Mouse (Mus musculus) hindbrain, postnatal 0 days (tissue): ENCODE data around the gene Morf4l1. TPM values are rescaled to one million over a fixed set of nuclear protein-coding genes. Genes with fewer than 3 reads are reported as not detected.

Experiments
- ATAC-seq: fragments of 200-750 bp; cut with Nextera tagmentation; 2 replicates; pipeline ENCODE4 v1.8.0; 2017; ENCODE audit warnings: mild to moderate bottlenecking, moderate TSS enrichment, moderate library complexity
- DNase-seq: peaks from one replicate; pipeline ENCODE4 v3.0.0-alpha.2; 2015; ENCODE audit warnings: low spot score
- H3K27ac ChIP-seq: fragments of 300-500 bp; sonication (generic); 2 replicates; pipeline ENCODE4 v1.5.1; 2014; ENCODE audit warnings: mild to moderate bottlenecking
- H3K27me3 ChIP-seq: fragments of 300-500 bp; sonication (generic); 2 replicates; pipeline ENCODE4 v1.6.1; 2014; ENCODE audit warnings: low read length, mixed read lengths; ENCODE audit not compliant: insufficient read depth
- H3K36me3 ChIP-seq: fragments of 300-500 bp; sonication (generic); 2 replicates; pipeline ENCODE4 v1.6.1; 2014; ENCODE audit warnings: low read length, mixed read lengths; ENCODE audit not compliant: insufficient read depth
- H3K4me1 ChIP-seq: fragments of 300-500 bp; sonication (generic); 2 replicates; pipeline ENCODE4 v1.6.1; 2014; ENCODE audit warnings: antibody characterized with exemption, low read length, mixed read lengths; ENCODE audit not compliant: insufficient read depth
- H3K4me2 ChIP-seq: fragments of 300-500 bp; sonication (generic); 2 replicates; pipeline ENCODE4 v1.6.1; 2014; ENCODE audit warnings: low read depth, mild to moderate bottlenecking, low read length, moderate library complexity, mixed read lengths
- H3K4me3 ChIP-seq: fragments of 300-500 bp; sonication (generic); 2 replicates; pipeline ENCODE4 v1.5.1; 2014; ENCODE audit warnings: low read length
- H3K9ac ChIP-seq: fragments of 300-500 bp; sonication (generic); replicated peaks from 2 replicates; pipeline ENCODE4 v1.6.1; 2014; ENCODE audit warnings: mild to moderate bottlenecking, low read length, moderate library complexity, mixed read lengths
- H3K9me3 ChIP-seq: fragments of 300-500 bp; sonication (generic); 2 replicates; pipeline ENCODE4 v1.6.1; 2016; ENCODE audit warnings: low read length, mixed read lengths
- CTCF ChIP-seq: IDR thresholded peaks from 2 replicates; pipeline ENCODE4 v1.5.1; 2016; ENCODE audit warnings: antibody characterized with exemption, control low read depth, low read depth
- WGBS: fragments of 180-500 bp; shearing (Covaris S2); extraction: QIAGEN DNeasy Blood & Tissue Kit; methylation state at CpG from one replicate; pipeline ENCODE4 v1.1.7; 2014; 5-methylcytosine and 5-hydroxymethylcytosine counted together
- polyA plus RNA-seq: library from polyadenylated mRNA; unstranded; fragments of >200 nt; fragmentation: Nextera tagmentation; extraction: Ambion mirVana; gene quantifications from 2 replicates; pipeline ENCODE4 v1.2.1, GENCODE M21; 2015
- total RNA-seq: library from RNA; depleted of rRNA; stranded (reverse); fragments of >200 nt; gene quantifications from 2 replicates; pipeline ENCODE4 v1.2.3, GENCODE M21; 2014

Morf4l1 gene
- total and polyA plus RNA-seq, 2 experiments from 2014 or later, result 179 to 527 TPM

- Histone ChIP-seq H3K4me1 (no peaks in the 10 kb centered on the region), H3K4me2 (peak overlapping the region; percentile 79), H3K9me3 (no peaks in the 10 kb centered on the region), H3K27me3 (no peaks in the 10 kb centered on the region), H3K27ac (peak overlapping the region; percentile 100), H3K36me3 (no peaks in the 10 kb centered on the region), H3K4me3 (peak overlapping the region; percentile 94), H3K9ac (peak overlapping the region; percentile 70)
- DNase-seq (no peak), ATAC-seq (no peak)
- TF ChIP-seq CTCF, result no peak
Measured at GRCm38 (mm10) chr9:90115308-90115700, 730 bp upstream of the Morf4l1 start.

DNA sequence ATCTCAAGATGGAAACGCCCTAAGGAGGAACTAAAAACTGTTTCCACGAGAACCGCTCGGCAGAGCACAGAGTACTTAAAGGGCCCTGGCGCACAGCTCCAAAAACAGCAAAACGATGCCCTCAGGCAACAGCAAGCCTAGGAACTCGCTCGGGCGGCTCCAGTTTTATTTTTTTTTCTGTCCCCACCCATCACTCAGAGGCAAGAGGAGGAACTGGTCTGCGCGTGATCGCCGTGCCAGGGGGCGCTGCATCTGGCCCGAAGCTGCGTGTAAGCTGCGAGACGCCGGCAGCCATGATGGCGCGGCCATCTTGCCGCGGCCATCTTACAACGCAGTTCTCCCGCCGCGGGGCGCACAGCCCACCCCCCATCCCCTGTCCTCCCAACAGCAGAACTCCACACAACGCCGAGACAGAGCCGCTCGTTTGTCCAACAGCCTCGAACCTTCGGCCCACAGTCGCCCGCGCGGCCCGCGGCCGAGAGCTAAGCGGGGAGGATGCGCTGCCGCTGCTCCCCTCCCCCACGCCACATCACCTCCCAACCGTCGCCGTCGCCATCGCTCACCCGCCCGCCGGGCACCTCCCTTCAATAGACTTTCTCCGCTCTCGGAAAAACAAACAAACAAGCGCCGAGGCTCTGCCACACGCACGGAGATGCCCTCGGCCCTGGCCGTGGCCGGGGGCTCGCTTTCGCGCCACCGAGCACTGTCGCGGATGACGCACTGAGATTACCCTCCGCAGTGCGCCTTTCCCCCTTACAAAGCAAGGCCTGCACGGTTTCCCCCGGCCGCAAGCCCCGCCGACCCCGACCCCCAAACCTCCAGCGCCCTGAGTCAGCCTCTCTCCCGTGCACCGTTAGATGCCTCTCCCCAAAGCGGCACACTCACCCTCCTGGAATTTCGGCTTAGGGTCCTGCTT, 665 bp downstream of the Morf4l1 start:
- under 1% methylated on average over 80 of the region's 82 CpGs for WGBS
- ATAC-seq (peak; percentile 67), DNase-seq (peak; percentile 92)
- no peaks in the 10 kb centered on the region for H3K27me3 ChIP-seq
- H3K9me3 ChIP-seq, result no peaks in the 10 kb centered on the region
- H3K4me2 ChIP-seq, result peak overlapping the region; percentile 82
- peak; percentile 81 for TF ChIP-seq CTCF
- H3K36me3 ChIP-seq, result no peaks in the 10 kb centered on the region
- H3K4me1 ChIP-seq, result no peaks in the 10 kb centered on the region
- H3K9ac ChIP-seq, result peak overlapping the region; percentile 98
- peak overlapping the region; percentile 94 for H3K4me3 ChIP-seq
- H3K27ac ChIP-seq, result peak overlapping the region; percentile 100

DNA sequence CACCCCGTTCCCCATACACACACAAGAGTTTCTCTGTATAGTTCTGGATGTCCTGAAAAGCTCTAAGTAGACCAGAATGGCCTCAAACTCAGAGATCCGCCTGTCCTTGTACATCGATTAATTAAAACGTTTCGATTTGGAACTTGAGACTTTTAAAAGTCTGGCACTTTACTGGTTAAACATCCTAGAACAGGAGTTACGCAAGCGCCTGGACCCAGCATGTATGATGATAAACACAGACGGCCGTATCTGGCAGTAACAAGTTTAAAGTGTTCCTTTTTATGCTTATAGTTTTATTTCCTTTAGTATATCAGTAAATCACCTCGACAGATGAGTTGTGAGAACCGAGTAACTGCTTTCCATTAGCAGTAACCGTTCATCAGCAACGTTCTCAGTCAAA, 1.4 kb downstream of the Morf4l1 start:
- Histone ChIP-seq H3K27me3 (no peaks in the 10 kb centered on the region), H3K27ac (peak overlapping the region; percentile 100), H3K36me3 (no peaks in the 10 kb centered on the region), H3K9ac (peak overlapping the region; percentile 98), H3K4me2 (peak overlapping the region; percentile 82), H3K4me1 (no peaks in the 10 kb centered on the region), H3K4me3 (peak overlapping the region; percentile 94), H3K9me3 (no peaks in the 10 kb centered on the region)
- no peak for ATAC-seq
- DNase-seq, result no peak
- TF ChIP-seq CTCF, result no peak
- 2% methylated on average over 13 of the region's 13 CpGs for WGBS

DNA sequence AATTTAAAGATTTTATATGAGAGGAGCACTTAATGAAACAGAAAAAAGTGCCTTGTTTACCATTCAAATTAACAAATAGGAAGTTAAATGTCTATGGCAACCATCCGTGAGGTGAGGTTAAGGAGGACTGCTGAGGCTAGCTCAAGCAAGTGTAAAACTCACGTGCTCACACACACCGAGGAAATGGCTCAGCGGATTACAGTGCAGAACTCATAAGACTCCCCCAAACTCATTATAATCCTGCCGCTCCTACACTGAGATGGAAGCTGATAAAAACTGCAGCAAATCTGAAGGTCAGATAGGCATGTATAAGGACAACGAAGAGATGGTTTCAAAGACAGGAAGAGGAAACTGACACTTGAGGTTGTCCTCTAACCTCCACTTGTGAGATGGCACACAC, 5.2 kb downstream of the Morf4l1 start:
- 72% methylated on average over 6 of the region's 6 CpGs for whole genome bisulfite sequencing
- Histone ChIP-seq H3K4me1 (no peaks in the 10 kb centered on the region), H3K4me2 (no peak overlapping the region), H3K9ac (no peak overlapping the region), H3K4me3 (no peak overlapping the region), H3K9me3 (no peaks in the 10 kb centered on the region), H3K36me3 (no peaks in the 10 kb centered on the region; the same call in 1 of the 2 replicates), H3K27ac (no peak overlapping the region), H3K27me3 (no peaks in the 10 kb centered on the region)
- ATAC-seq, result no peak
- no peak for TF ChIP-seq CTCF
- no peak for DNase-seq

- no peaks in the 10 kb centered on the region for H3K9me3 ChIP-seq
- no peak overlapping the region for H3K9ac ChIP-seq
- no peak for TF ChIP-seq CTCF
- no peak overlapping the region for H3K27ac ChIP-seq
- peaks cover 3% of the 10 kb centered on the region; the same call in 1 of the 2 replicates for H3K36me3 ChIP-seq
- no peaks in the 10 kb centered on the region for H3K4me1 ChIP-seq
- H3K27me3 ChIP-seq, result no peaks in the 10 kb centered on the region
- DNase-seq (no peak), ATAC-seq (no peak)
- H3K4me2 ChIP-seq, result no peak overlapping the region
- H3K4me3 ChIP-seq, result no peak overlapping the region
Measured at GRCm38 (mm10) chr9:90108272-90108671, 6.3 kb downstream of the Morf4l1 start.

GRCm38 (mm10) chr9:90106915-90107314, 7.7 kb downstream of the Morf4l1 start:
- H3K27me3 ChIP-seq, result no peaks in the 10 kb centered on the region
- ATAC-seq, result no peak
- no peaks in the 10 kb centered on the region for H3K9me3 ChIP-seq
- no peak overlapping the region for H3K27ac ChIP-seq
- H3K4me3 ChIP-seq, result no peak overlapping the region
- H3K36me3 ChIP-seq, result peaks cover 3% of the 10 kb centered on the region; the same call in 1 of the 2 replicates
- no peak for DNase-seq
- WGBS, result 92% methylated on average over 1 of the region's 1 CpGs
- TF ChIP-seq CTCF, result no peak
- no peak overlapping the region for H3K4me2 ChIP-seq
- H3K9ac ChIP-seq, result no peak overlapping the region
- no peaks in the 10 kb centered on the region for H3K4me1 ChIP-seq

DNA sequence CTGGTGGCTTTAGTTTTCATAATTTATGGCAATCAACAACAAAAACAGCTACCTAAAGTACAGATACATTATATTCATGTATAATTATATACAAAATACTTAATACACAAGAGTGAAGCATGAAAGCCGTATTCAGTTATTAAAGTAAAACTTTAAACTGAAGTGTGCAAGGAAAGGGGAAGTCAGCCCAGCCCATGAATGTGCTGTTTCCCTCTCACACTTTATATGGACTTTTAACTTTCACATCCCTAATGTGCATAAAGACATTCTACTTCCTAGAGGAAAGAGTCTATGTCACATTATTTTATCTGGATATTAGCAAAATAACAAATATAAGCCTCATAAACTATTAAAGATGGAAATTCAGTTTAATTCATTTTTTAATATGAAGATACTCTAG, 9.1 kb downstream of the Morf4l1 start:
- H3K27me3 ChIP-seq, result no peaks in the 10 kb centered on the region
- no peak overlapping the region for H3K4me3 ChIP-seq
- no peaks in the 10 kb centered on the region for H3K9me3 ChIP-seq
- peaks cover 11% of the 10 kb centered on the region for H3K36me3 ChIP-seq
- no peak overlapping the region for H3K27ac ChIP-seq
- DNase-seq (no peak), ATAC-seq (no peak)
- no peak overlapping the region for H3K9ac ChIP-seq
- WGBS, result 84% methylated on average over 1 of the region's 1 CpGs
- no peaks in the 10 kb centered on the region for H3K4me1 ChIP-seq
- TF ChIP-seq CTCF, result no peak
- H3K4me2 ChIP-seq, result no peak overlapping the region
